Mouse (Mus musculus): ENCODE results near the gene Zfp658.

- TF ChIP-seq CTCF (IDR thresholded peaks at IDR 0.05; ENCODE audit: control insufficient read depth, insufficient read depth, insufficient replicate concordance, low read depth, low read length) = no peak
- TF ChIP-seq POLR2A (IDR thresholded peaks at IDR 0.05; ENCODE audit: control insufficient read depth, low read depth, low read length) = peak; percentile 31; the same call in 1 of the 2 replicates
These were observed at the start of gene Zfp658 for GRCm38 (mm10) chr7:43562006-43562633.
